Mouse (Mus musculus) embryonic fibroblast, embryonic 13.5 days (primary cell): Measurements from ENCODE around the gene Amacr. TPM values are rescaled to one million over a fixed set of nuclear protein-coding genes. Genes with fewer than 3 reads are reported as not detected.

ENCODE experiments used
- H3K27ac ChIP-seq: 2 replicates; pipeline ENCODE4 v1.5.1; 2012; ENCODE audit warnings: low read length, control low read depth, inconsistent platforms; ENCODE audit not compliant: insufficient read depth
- H3K4me1 ChIP-seq: 2 replicates; pipeline ENCODE4 v1.6.1; 2011; ENCODE audit warnings: low read length; ENCODE audit not compliant: control insufficient read depth, insufficient read depth
- H3K4me3 ChIP-seq: 2 replicates; pipeline ENCODE4 v1.5.1; 2011; ENCODE audit warnings: mild to moderate bottlenecking, control low read depth, low read length; ENCODE audit not compliant: insufficient read depth
- CTCF ChIP-seq: IDR thresholded peaks from 2 replicates; pipeline ENCODE4 v1.5.1; 2011; ENCODE audit warnings: mild to moderate bottlenecking, control low read depth, low read length, moderate library complexity, borderline replicate concordance; ENCODE audit not compliant: insufficient read depth
- POLR2A ChIP-seq: IDR thresholded peaks from 2 replicates; pipeline ENCODE4 v1.6.1; 2011; ENCODE audit warnings: low read depth, mild to moderate bottlenecking, control low read depth, low read length, moderate library complexity
- polyA plus RNA-seq: library from polyadenylated mRNA; stranded (reverse); fragments of >200 nt; gene quantifications from 2 replicates; pipeline ENCODE4 v1.2.4, GENCODE M21; 2011; ENCODE audit warnings: low read depth; ENCODE audit not compliant: missing spikeins, insufficient read length

Gene Amacr
- polyA plus RNA-seq, 1 experiment: 12.7 TPM

DNA sequence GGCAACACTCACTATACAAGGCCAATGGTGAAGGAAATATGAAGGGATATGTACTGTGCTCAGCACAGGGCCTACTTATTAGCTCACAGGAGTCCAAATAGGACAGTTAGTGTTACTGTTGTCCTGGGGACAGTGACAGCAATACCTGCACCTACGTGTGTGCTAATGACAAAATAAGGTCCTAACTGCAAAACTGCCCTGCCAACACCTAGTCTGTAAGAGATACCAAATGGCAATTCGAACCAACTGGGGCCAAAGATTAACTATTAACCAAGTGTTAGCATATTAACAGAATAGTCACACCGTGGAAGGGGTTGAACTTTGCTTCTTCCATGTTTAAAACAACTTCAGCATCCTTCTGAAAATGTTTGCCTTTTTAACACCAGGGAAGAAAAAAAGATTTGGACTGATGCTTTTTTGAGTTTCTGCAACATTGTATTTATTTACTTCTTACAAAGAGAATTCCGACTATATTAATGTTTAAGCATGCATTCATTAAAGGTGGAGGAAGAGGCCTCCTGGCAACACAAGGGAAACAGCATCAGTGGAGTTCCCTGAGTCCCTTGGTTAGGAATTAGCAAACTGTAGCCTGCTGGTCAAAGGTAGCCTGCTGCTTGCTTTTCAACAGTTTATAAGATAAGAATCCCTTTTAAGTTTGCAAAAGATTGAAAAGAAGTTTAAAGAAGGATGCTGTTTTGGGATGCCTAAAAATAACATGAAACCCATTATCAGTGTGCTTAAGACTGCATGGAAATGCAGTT is 45.4 kb downstream of the Amacr start:
- Histone ChIP-seq H3K27ac (no peak overlapping the region), H3K4me1 (no peaks in the 10 kb centered on the region), H3K4me3 (no peak overlapping the region)
- TF ChIP-seq CTCF: no peak
- no peak for TF ChIP-seq POLR2A

DNA sequence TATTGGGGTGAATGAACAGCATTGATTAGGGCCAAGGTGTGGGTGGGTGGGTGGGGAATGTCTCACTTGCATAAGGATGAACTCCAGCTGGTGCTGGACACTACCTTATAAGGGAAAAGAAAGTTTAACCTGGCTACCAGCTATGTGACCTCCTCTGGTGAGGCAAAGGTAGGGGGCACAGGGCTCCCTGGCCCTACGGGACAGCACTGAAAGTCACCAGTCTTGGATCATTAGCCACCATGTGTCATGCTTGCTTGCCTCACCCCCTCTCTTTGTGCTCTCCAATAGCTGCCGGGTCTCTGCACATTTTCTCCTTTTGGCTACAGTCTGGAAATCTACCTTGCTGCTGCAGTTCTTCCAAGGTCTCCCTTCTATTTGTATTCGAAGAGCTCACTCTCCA is 48.6 kb downstream of the Amacr start:
- H3K27ac ChIP-seq: no peak overlapping the region
- TF ChIP-seq CTCF (no peak), POLR2A (no peak)
- H3K4me1 ChIP-seq: no peaks in the 10 kb centered on the region
- no peak overlapping the region for H3K4me3 ChIP-seq

DNA sequence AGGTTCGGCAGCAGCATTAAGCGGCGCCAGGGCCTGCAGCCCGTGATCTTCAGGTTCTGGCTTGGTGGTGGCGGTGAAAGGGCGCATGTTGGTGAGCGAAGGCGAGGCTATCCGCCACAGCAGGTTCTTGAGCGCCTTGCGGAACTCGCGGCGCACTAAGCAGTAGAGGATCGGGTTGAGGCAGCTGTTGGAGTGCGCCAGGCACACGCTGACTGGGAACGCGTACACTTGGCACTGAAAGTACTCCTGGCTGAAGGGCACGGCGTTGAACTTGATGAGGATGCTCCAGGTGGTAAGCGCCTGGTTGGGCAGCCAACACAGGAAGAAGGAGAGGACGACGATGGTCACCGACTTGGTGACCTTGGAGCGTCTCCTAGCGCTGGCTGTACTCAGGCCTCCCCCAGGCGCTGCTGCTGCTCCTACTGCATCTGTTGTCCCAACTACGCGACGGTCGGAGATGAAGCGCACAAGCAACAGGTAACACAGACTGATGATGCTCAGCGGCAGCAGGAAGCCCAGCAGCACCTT is 54.5 kb downstream of the Amacr start:
- peak overlapping the region; percentile 49 for H3K4me3 ChIP-seq
- no peaks in the 10 kb centered on the region for H3K4me1 ChIP-seq
- TF ChIP-seq POLR2A (no peak), CTCF (no peak)
- no peak overlapping the region for H3K27ac ChIP-seq

DNA sequence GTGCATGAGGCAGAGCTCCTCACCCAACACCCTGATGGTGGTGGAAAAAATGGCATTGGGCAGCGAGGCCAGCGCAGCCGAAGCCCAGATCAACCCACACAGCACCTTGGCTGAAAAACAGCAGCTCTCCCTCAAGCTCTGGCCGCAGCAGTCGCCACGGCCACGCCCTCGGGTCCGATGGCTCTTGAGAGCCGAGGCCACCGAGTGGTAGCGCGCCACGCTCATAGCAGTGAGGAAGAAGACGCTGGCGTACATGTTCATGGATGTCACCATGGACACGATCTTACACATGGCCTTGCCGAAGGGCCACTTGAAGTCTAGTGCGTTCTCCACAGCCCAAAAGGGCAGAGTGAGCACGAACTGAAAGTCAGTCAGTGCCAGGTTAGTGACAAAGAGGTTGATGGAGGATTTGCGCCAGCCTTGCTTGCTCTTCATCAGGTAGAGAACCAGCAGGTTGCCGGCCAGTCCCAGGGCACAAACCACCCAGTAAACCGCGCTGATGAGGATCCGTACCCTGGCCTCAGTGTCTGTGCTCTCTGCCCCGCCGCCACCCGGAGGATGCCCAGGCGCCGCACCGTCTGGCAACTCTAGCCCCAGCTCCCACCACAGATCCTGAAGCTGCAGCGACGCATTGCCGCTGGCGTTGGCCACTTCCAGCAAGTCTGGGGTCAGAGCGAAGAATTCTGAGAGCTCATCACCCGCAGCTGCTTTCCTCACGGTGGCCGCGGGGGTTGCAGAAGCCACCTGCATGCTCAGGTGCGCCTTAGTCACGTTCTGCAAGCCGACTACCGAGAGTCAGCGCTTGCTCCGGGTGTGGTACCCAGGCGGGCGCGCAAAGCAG is 55.2 kb downstream of the Amacr start:
- H3K27ac ChIP-seq: no peak overlapping the region
- peak overlapping the region; percentile 49 for H3K4me3 ChIP-seq
- no peaks in the 10 kb centered on the region for H3K4me1 ChIP-seq
- TF ChIP-seq POLR2A (no peak), CTCF (no peak)

DNA sequence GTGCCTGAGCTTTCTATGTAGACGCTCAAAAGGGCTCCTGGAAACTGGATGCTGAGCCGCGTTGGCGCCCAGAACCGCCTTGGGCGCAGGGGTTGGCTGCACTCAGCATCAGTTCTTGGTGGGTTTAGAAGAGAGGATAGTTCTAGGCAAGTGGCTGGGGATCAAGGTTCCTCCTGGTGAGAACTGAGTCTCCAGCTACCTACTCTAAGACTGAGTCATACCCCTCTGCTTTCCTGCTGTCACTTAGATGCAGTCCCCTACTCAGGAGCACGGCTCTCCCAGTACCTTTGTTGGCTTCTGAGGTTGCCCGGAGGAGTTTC is 55.8 kb downstream of the Amacr start:
- H3K27ac ChIP-seq: no peak overlapping the region
- H3K4me1 ChIP-seq: peaks cover 2% of the 10 kb centered on the region; the same call in 1 of the 2 replicates
- no peak overlapping the region for H3K4me3 ChIP-seq
- TF ChIP-seq POLR2A (no peak), CTCF (no peak)

DNA sequence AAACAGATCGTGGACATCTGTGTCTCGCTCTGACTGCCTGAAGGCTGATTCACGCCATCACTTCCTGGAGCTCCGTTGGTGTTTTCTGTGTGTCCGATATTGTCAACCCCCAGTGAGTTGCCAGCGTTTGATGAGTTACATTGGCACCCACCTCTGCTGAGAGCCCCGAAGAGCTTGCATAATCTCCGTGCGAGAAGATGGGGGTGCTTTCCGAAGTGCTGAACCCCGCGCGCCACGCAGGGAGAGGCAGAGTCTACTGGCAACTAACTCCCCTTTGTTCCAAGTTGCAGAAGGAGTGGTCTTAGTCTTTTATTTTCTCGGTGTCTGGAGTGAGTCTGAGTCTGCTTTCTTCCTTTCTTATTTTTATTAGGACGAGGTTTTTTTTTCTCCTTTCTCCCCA is 56.2 kb downstream of the Amacr start, which contains the start of gene Rxfp3:
Gene Rxfp3, minus strand, starts transcription at position 281 of the 400 bp plus-strand sequence.
- TF ChIP-seq POLR2A (no peak), CTCF (no peak)
- Histone ChIP-seq H3K27ac (no peak within 1 kb of the TSS), H3K4me1 (peaks cover 3% of the 10 kb centered on the region; the same call in 1 of the 2 replicates), H3K4me3 (peak within 1 kb of the TSS; percentile 49)

DNA sequence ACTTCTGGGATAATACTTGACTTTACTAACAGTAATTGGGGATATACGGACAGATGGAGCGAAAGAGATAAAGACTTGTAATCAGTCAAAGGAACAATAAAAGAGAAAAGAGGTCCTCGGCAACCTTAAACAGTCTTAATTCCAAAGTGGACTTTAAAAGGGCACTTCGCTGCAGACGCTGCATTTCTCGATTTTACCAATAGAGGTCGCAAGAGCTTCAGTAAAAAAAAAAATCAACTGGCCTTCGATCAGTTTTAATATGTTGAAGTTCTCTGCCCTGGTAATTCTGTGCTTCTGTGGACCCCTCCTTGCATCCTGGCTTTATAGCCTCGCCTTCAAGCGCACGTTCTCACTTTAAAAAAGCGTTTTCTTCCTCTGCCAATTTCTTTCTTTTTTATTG is 56.9 kb downstream of the Amacr start:
- no peak overlapping the region for H3K27ac ChIP-seq
- TF ChIP-seq CTCF: no peak
- no peak for TF ChIP-seq POLR2A
- H3K4me1 ChIP-seq: peaks cover 5% of the 10 kb centered on the region
- H3K4me3 ChIP-seq: no peak overlapping the region

DNA sequence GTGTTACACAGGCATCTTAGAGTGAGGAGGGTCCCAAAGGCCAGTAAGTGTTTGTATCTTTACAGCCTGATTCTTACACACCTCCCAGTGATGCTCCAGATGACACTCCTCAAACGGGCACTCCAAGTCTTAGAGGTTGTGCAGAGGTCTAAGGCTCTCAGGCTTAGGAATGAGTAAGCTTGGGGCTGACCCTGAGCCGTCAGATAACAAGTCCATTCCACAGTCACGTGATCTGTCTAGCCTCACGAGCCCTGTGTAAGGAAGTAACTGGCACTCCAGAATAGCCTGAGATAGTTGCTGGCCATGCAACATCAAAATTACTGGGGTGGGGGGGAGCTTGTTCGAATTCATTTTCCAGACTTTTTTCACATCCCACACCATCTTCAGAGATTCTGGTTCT is 58.5 kb downstream of the Amacr start:
- TF ChIP-seq POLR2A (no peak), CTCF (no peak)
- Histone ChIP-seq H3K27ac (no peak overlapping the region), H3K4me3 (no peak overlapping the region), H3K4me1 (peaks cover 5% of the 10 kb centered on the region)

DNA sequence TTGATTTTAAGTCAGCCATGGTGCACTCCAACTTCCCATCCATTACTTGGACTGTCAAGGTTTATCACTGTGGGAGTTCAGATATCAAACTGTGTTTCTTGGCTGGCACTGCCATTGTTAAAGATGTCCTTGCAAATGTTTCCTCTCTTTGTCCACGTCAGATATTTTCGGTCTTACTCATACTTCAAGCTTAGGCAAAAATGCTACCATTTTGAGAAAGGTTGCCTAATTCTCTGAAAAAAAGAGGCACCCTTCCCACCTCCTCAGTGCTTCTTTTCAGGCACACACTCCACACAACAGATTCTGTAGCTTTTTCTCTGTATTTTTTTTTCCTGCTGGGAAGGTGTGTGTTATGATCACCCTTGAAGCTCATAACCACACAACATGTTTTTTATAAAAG is 59.7 kb downstream of the Amacr start:
- no peak for TF ChIP-seq POLR2A
- TF ChIP-seq CTCF: no peak
- H3K27ac ChIP-seq: no peak overlapping the region
- H3K4me3 ChIP-seq: no peak overlapping the region
- H3K4me1 ChIP-seq: peaks cover 5% of the 10 kb centered on the region

DNA sequence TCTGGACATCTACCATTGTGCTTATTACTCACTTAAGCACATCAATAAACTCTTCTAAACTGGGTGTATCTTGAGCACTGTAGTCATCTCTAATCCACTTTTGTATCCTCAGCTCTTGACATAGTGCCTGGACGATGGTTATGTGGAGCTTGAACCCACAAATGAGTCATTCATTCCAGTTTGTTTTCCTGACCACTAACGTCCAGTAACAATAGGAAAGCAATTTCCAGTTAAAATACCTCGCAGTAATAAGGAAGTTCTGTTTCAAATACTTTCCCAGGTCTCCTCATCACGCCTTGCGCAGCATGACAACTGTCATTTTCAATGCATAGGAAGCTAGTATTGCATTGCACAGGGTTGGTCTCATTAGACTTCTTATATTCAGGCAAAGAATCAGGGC is 61.3 kb downstream of the Amacr start:
- Histone ChIP-seq H3K4me3 (no peak overlapping the region), H3K27ac (peak overlapping the region; percentile 67)
- no peak for TF ChIP-seq CTCF
- TF ChIP-seq POLR2A: no peak

More for the DNA sequence above, 61.3 kb downstream of the Amacr start:
- peaks cover 5% of the 10 kb centered on the region for H3K4me1 ChIP-seq

Other genes with a start within 250 kb of the Amacr start
- gene C1qtnf3, start 29.4 kb upstream of the Amacr start, polyA plus RNA-seq: 131 and 180 TPM in 2 replicates
- not detected in 2 replicates for gene Slc45a2, start 19.0 kb downstream of the Amacr start, polyA plus RNA-seq
- gene Rxfp3, start 56.2 kb downstream of the Amacr start, polyA plus RNA-seq: 0.28 TPM in 1 of 2 replicates, not detected in the other
- 35.1 and 40.9 TPM in 2 replicates for gene Adamts12, start 83.0 kb downstream of the Amacr start, polyA plus RNA-seq